Mouse (Mus musculus): ENCODE data around the gene H2-M10.5. TPM values are rescaled to one million over a fixed set of nuclear protein-coding genes. Genes with fewer than 3 reads are reported as not detected.

The H2-M10.5 gene
- polyA plus RNA-seq (2014; fragmentation: Illumina TruSeq; extraction: RNeasy Lipid Tissue Mini Kit (QIAGEN cat#74804); ENCODE audit: low read depth, low replicate concordance), result not detected

GRCm38 (mm10) chr17:36772610-36773009 is at the start of gene H2-M10.5:
Gene H2-M10.5 (plus strand): TSS chr17:36772910.

GRCm38 (mm10) chr17:36811871-36812270 is 39.2 kb downstream of the H2-M10.5 start, which contains the start of gene H2-M10.6:
Gene H2-M10.6 (plus strand): TSS chr17:36812171.

Other genes with a start within 250 kb of the H2-M10.5 start
- not detected for gene H2-M11, start 225.8 kb upstream of the H2-M10.5 start, polyA plus RNA-seq (2014; fragmentation: Illumina TruSeq; extraction: RNeasy Lipid Tissue Mini Kit (QIAGEN cat#74804); ENCODE audit: low read depth, low replicate concordance)
- not detected for gene H2-M9, start 130.2 kb upstream of the H2-M10.5 start, polyA plus RNA-seq (2014; fragmentation: Illumina TruSeq; extraction: RNeasy Lipid Tissue Mini Kit (QIAGEN cat#74804); ENCODE audit: low read depth, low replicate concordance)
- gene H2-M1, start 100.7 kb upstream of the H2-M10.5 start, polyA plus RNA-seq (2014; fragmentation: Illumina TruSeq; extraction: RNeasy Lipid Tissue Mini Kit (QIAGEN cat#74804); ENCODE audit: low read depth, low replicate concordance), result not detected
- not detected for gene H2-M10.6, start 39.3 kb downstream of the H2-M10.5 start, polyA plus RNA-seq (2014; fragmentation: Illumina TruSeq; extraction: RNeasy Lipid Tissue Mini Kit (QIAGEN cat#74804); ENCODE audit: low read depth, low replicate concordance)
- gene Trim26, start 64.2 kb downstream of the H2-M10.5 start, polyA plus RNA-seq (2014; fragmentation: Illumina TruSeq; extraction: RNeasy Lipid Tissue Mini Kit (QIAGEN cat#74804); ENCODE audit: low read depth, low replicate concordance), result 21.2 TPM
- gene Trim15, start 94.3 kb downstream of the H2-M10.5 start, polyA plus RNA-seq (2014; fragmentation: Illumina TruSeq; extraction: RNeasy Lipid Tissue Mini Kit (QIAGEN cat#74804); ENCODE audit: low read depth, low replicate concordance), result not detected
- gene Trim10, start 96.7 kb downstream of the H2-M10.5 start, polyA plus RNA-seq (2014; fragmentation: Illumina TruSeq; extraction: RNeasy Lipid Tissue Mini Kit (QIAGEN cat#74804); ENCODE audit: low read depth, low replicate concordance), result not detected
- not detected for gene Trim40, start 117.2 kb downstream of the H2-M10.5 start, polyA plus RNA-seq (2014; fragmentation: Illumina TruSeq; extraction: RNeasy Lipid Tissue Mini Kit (QIAGEN cat#74804); ENCODE audit: low read depth, low replicate concordance)
- gene Trim31, start 125.2 kb downstream of the H2-M10.5 start, polyA plus RNA-seq (2014; fragmentation: Illumina TruSeq; extraction: RNeasy Lipid Tissue Mini Kit (QIAGEN cat#74804); ENCODE audit: low read depth, low replicate concordance), result not detected
- gene Rnf39, start 170.0 kb downstream of the H2-M10.5 start, polyA plus RNA-seq (2014; fragmentation: Illumina TruSeq; extraction: RNeasy Lipid Tissue Mini Kit (QIAGEN cat#74804); ENCODE audit: low read depth, low replicate concordance), result not detected
- gene Ppp1r11, start 178.8 kb downstream of the H2-M10.5 start, polyA plus RNA-seq (2014; fragmentation: Illumina TruSeq; extraction: RNeasy Lipid Tissue Mini Kit (QIAGEN cat#74804); ENCODE audit: low read depth, low replicate concordance), result 163 TPM
- 36.6 TPM for gene Znrd1, start 185.6 kb downstream of the H2-M10.5 start, polyA plus RNA-seq (2014; fragmentation: Illumina TruSeq; extraction: RNeasy Lipid Tissue Mini Kit (QIAGEN cat#74804); ENCODE audit: low read depth, low replicate concordance)
- 458 TPM for gene Znrd1as, start 185.7 kb downstream of the H2-M10.5 start, polyA plus RNA-seq (2014; fragmentation: Illumina TruSeq; extraction: RNeasy Lipid Tissue Mini Kit (QIAGEN cat#74804); ENCODE audit: low read depth, low replicate concordance)
- gene 2410137M14Rik, start 208.3 kb downstream of the H2-M10.5 start, polyA plus RNA-seq (2014; fragmentation: Illumina TruSeq; extraction: RNeasy Lipid Tissue Mini Kit (QIAGEN cat#74804); ENCODE audit: low read depth, low replicate concordance), result 0.97 TPM
- 0.97 TPM for gene H2-M5, start 216.6 kb downstream of the H2-M10.5 start, polyA plus RNA-seq (2014; fragmentation: Illumina TruSeq; extraction: RNeasy Lipid Tissue Mini Kit (QIAGEN cat#74804); ENCODE audit: low read depth, low replicate concordance)
- gene Zfp57, start 228.3 kb downstream of the H2-M10.5 start, polyA plus RNA-seq (2014; fragmentation: Illumina TruSeq; extraction: RNeasy Lipid Tissue Mini Kit (QIAGEN cat#74804); ENCODE audit: low read depth, low replicate concordance), result 27.4 TPM

Measured in testis, adult 10 weeks (tissue).